Mouse (Mus musculus) heart, embryonic 11.5 days (tissue): ENCODE results near the gene Zdbf2. TPM values are rescaled to one million over a fixed set of nuclear protein-coding genes. Genes with fewer than 3 reads are reported as not detected.

Experiments
- microRNA-seq: library from miRNA; unstranded; fragments of <30 nt; microRNA quantifications from one replicate; pipeline ENCODE4, GENCODE M21; 2016; ENCODE audit warnings: borderline number of aligned reads
- polyA plus RNA-seq: library from polyadenylated mRNA; unstranded; fragments of >200 nt; fragmentation: Nextera tagmentation; extraction: Ambion mirVana; gene quantifications from 2 replicates; pipeline ENCODE4 v1.2.1, GENCODE M21; 2014

The Zdbf2 gene
- polyA plus RNA-seq, 1 experiment from 2014 or later, result 9.8 TPM

Small RNAs within 50 kb of the gene (microRNA-seq; reads per million reads assigned to microRNA genes)
- 1.0 reads per million, percentile 13 among the genes with 10 or more reads in this experiment for gene Gm24513

Other genes starting within 250 kb of the Zdbf2 start
- 6.1 and 13.8 TPM in 2 replicates for gene Ino80d, start 158.6 kb upstream of the Zdbf2 start, polyA plus RNA-seq
- gene Eef1b2, start 96.4 kb upstream of the Zdbf2 start, polyA plus RNA-seq, result 416 and 417 TPM in 2 replicates
- gene Ndufs1, start 96.4 kb upstream of the Zdbf2 start, polyA plus RNA-seq, result 285 and 339 TPM in 2 replicates
- not detected in 2 replicates for gene Gpr1, start 58.7 kb upstream of the Zdbf2 start, polyA plus RNA-seq
- 2.2 and 3.0 TPM in 2 replicates for gene Adam23, start 172.6 kb downstream of the Zdbf2 start, polyA plus RNA-seq